Mouse (Mus musculus) gastrocnemius, postnatal 36 days (tissue): ENCODE measurements at regions not wholly inside any gene's neighbourhood (a gene's known extent, or its start where the extent isn't known, plus 50 kb on each side); places are given as distances from the start of the nearest gene placed in this dataset.
"Not testable (repeated sequence)": the region's sequence is repeated elsewhere in the genome, so short reads cannot be mapped to it uniquely, and the experiment has no call there.

Experiments
- DNase-seq, 2 experiments: peaks; one replicate each; pipeline ENCODE4 v3.0.0; 2022
- intact Hi-C: fragments of 180-260 bp; cut with DNase I; formaldehyde crosslinking; loops from one replicate; pipeline ENCODE4 v1.15.1; 2025

GRCm38 (mm10) chr17:79977154-79977571 is 81.2 kb upstream of the Atl2 start:
- DNase-seq, result no peak

GRCm38 (mm10) chr17:79976518-79977100 is 80.7 kb upstream of the Atl2 start:
- intact Hi-C loops, result loop anchor here (1.0 kb wide), 1 partner anchor 15 kb away; no protein-coding TSS in a partner anchor

More at GRCm38 (mm10) chr17:79977154-79977571, 81.2 kb upstream of the Atl2 start:
- intact Hi-C loops, result loop anchor here (1.0 kb wide), 1 partner anchor 14 kb away; no protein-coding TSS in a partner anchor

GRCm38 (mm10) chr17:79975997-79976443 is 80.1 kb upstream of the Atl2 start:
- intact Hi-C loops, result no loop called here
- no peak for DNase-seq

More at GRCm38 (mm10) chr17:79976518-79977100, 80.7 kb upstream of the Atl2 start:
- no peak for DNase-seq

GRCm38 (mm10) chr17:79975150-79975757 is 79.3 kb upstream of the Atl2 start:
- DNase-seq, intact Hi-C loops: not testable (repeated sequence)

GRCm38 (mm10) chr17:79971721-79972336 is 75.9 kb upstream of the Atl2 start:
- DNase-seq, result no peak
- intact Hi-C loops, result no loop called here

- intact Hi-C loops, result no loop called here
- DNase-seq, result no peak
Measured at GRCm38 (mm10) chr17:79969500-79969972, 73.6 kb upstream of the Atl2 start.

GRCm38 (mm10) chr17:79968819-79969218 is 72.9 kb upstream of the Atl2 start:
- DNase-seq, result no peak
- intact Hi-C loops, result no loop called here

GRCm38 (mm10) chr17:79966981-79967380 is 71.1 kb upstream of the Atl2 start:
- intact Hi-C loops, result no loop called here
- DNase-seq, result no peak

DNA sequence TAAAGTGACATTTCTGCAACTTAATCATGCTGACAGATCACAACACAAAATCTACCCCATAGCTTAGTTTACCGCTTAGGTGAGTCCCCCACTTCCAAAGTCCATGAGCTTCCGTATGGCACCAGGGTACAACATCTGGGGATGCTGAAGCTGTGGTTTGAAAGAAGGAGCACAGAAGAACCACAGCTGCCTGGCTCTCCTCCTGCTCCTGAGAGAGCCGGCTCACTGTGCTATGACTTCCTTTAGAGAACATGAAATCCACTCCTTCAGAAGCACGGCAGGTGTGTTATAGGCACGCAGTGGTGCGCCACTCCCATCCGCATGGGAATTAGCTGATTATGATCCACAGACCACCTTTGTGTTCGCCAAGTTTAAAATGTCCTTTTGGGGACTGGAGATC is 69.7 kb upstream of the Atl2 start:
- intact Hi-C loops, result no loop called here

DNA sequence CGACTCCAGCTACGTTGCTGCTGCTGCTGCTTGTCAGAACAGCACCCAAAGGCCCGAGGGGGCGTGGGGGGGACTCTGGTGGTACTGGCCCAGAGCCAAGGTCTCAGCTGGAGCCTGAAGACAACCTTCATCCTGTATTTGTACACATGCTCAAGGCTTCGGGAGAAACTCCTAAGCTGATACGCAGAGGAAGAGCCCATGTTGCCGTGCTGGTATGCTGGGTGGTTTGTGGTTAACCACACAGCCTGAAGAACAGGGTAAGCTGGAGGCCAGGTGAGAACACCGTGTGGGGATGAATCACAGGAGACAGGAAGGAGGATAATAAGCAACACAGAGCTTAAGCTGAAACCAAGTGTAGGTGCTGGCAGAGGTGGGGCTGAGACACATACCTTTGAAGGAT is 68.9 kb upstream of the Atl2 start:
- DNase-seq, result no peak
- intact Hi-C loops, result no loop called here

More for the DNA sequence above, 69.7 kb upstream of the Atl2 start:
- no peak for DNase-seq

GRCm38 (mm10) chr17:79963330-79963729 is 67.4 kb upstream of the Atl2 start:
- intact Hi-C loops, result no loop called here
- DNase-seq, result no peak

DNA sequence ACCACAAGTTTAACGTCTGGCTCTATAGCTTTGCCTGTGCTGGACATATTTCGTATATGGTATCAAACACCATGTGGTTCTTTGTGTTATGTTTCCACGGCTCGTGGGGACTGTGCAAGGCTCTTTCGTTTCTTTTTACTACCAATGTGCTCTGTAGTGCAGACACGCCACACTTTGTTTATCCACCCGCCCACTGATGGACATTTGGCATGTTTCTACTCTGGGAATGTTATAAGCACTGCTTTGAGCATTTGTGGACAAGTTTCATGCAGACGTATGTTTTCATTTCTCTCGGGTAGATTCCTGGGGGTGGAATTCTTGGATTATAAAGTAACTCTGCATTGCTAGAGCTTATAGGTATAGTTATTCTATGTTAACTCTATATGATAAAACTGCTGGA is 65.5 kb upstream of the Atl2 start:
- intact Hi-C loops, result no loop called here
- no peak for DNase-seq

DNA sequence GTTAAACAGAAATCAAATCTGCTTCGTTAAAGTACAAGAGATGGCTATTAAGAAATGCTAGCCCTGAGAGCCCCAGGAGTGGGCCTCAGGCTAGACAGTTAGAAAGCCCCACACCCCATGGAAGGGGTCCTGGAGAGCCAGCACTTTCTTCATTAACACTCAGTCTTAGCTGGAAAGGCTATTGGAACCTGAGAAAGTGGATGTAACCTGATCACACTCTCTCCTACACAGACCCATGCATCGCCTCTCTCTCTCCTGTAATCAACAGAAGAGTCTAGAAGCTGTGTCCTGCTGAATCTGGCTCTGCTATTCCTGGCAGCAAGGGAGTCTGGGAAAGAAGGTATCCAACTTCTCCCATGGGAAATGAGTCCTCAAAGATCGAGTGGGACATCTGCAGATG is 64.8 kb upstream of the Atl2 start:
- DNase-seq, result no peak
- intact Hi-C loops, result no loop called here

- DNase-seq, result no peak
- intact Hi-C loops, result no loop called here
Measured at GRCm38 (mm10) chr17:79955267-79955666, 59.3 kb upstream of the Atl2 start.

GRCm38 (mm10) chr17:79954624-79955244 is 58.8 kb upstream of the Atl2 start:
- DNase-seq, result no peak
- intact Hi-C loops, result no loop called here

GRCm38 (mm10) chr17:79948591-79949475 is 52.9 kb upstream of the Atl2 start:
- intact Hi-C loops, result no loop called here
- DNase-seq, result peak in 1 of 2 experiments; percentile 22
